Mouse (Mus musculus) small intestine, adult 2 months (tissue): ENCODE measurements at regions not wholly inside any gene's neighbourhood (a gene's known extent, or its start where the extent isn't known, plus 50 kb on each side); places are given as distances from the start of the nearest gene placed in this dataset.
A peak's percentile ranks its signal among the peaks of the same experiment; 100 is the strongest.

ENCODE experiments used
- H3K27ac ChIP-seq: fragments of 200-500 bp; 2 replicates; pipeline ENCODE4 v1.5.1; 2012; ENCODE audit warnings: low read depth, low read length, control low read depth, inconsistent platforms; ENCODE audit not compliant: insufficient read depth
- H3K27me3 ChIP-seq: fragments of 200-500 bp; 2 replicates; pipeline ENCODE4 v1.6.1; 2012; ENCODE audit warnings: mild to moderate bottlenecking, moderate library complexity, low read length, inconsistent platforms; ENCODE audit not compliant: control insufficient read depth, insufficient read depth
- H3K36me3 ChIP-seq: fragments of 200-500 bp; 2 replicates; pipeline ENCODE4 v1.6.1; 2012; ENCODE audit warnings: mild to moderate bottlenecking, low read length, control low read depth, inconsistent platforms; ENCODE audit not compliant: control insufficient read depth, insufficient read depth
- H3K4me1 ChIP-seq: fragments of 200-500 bp; 2 replicates; pipeline ENCODE4 v1.6.1; 2012; ENCODE audit warnings: low read length, inconsistent platforms, mixed read lengths; ENCODE audit not compliant: control insufficient read depth, insufficient read depth, insufficient read length
- H3K4me3 ChIP-seq: fragments of 200-500 bp; 2 replicates; pipeline ENCODE4 v1.5.1; 2012; ENCODE audit warnings: low read depth, mild to moderate bottlenecking, control low read depth, inconsistent platforms, low read length, moderate library complexity
- CTCF ChIP-seq: fragments of 200-500 bp; IDR thresholded peaks from 2 replicates; pipeline ENCODE4 v1.5.1; 2012; ENCODE audit warnings: low read depth, mild to moderate bottlenecking, control low read depth, inconsistent platforms, low read length, moderate library complexity, mixed read lengths; ENCODE audit not compliant: insufficient replicate concordance, insufficient read length; ENCODE audit errors: extremely low read depth
- POLR2A ChIP-seq: fragments of 200-500 bp; IDR thresholded peaks from 2 replicates; pipeline ENCODE4 v1.6.1; 2012; ENCODE audit warnings: low read depth, mild to moderate bottlenecking, control low read depth, inconsistent platforms, low read length, moderate library complexity
- WGBS: fragments of 180-500 bp; shearing (Covaris S2); methylation state at CpG from one replicate; pipeline ENCODE4 v1.1.7; 2018; 5-methylcytosine and 5-hydroxymethylcytosine counted together

DNA sequence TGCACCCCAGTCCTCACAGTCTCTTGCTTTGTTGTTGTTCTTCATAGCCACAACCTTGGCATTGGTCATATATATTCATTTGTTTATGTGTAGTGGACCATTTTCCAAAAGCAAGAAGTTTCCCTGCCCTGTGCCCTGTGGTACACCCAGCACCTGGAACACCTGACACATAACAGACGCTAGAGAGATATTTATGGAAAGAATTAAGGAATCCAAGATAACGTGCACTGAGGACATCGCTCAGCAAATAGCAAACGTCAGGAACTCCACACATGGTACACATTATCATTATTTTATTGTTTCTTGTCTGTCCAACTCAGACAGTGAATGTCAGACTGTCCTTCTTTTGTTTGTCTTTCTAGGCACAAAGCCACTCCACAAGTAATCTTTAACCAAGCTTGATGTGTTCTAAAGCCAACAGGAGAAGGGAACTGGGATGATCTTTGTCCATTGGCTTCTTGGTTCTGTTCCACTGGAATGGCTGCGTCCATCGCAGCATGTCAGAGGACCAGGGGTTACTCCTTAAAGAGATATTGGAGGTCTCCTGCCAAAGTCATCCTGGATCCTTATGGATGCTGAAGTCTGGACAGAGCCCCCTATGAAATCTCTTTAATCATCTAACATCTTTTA is 74.2 kb upstream of the Arid1b start:
- Histone ChIP-seq H3K36me3 (no peaks in the 10 kb centered on the region), H3K4me1 (peaks cover 15% of the 10 kb centered on the region; the same call in 1 of the 2 replicates), H3K27ac (peak overlapping the region; percentile 71), H3K4me3 (no peak overlapping the region), H3K27me3 (no peaks in the 10 kb centered on the region)
- TF ChIP-seq POLR2A (no peak), CTCF (no peak)
- 31% methylated on average over 6 of the region's 6 CpGs for WGBS

GRCm38 (mm10) chr17:4921121-4921520 is 73.0 kb upstream of the Arid1b start:
- Histone ChIP-seq H3K4me1 (peaks cover 15% of the 10 kb centered on the region; the same call in 1 of the 2 replicates), H3K27me3 (no peaks in the 10 kb centered on the region), H3K27ac (peak overlapping the region; percentile 75), H3K36me3 (no peaks in the 10 kb centered on the region), H3K4me3 (no peak overlapping the region)
- TF ChIP-seq CTCF (no peak), POLR2A (no peak)
- WGBS, result 57% methylated on average over 7 of the region's 7 CpGs

GRCm38 (mm10) chr17:4928631-4929030 is 65.5 kb upstream of the Arid1b start:
- WGBS, result 28% methylated on average over 5 of the region's 5 CpGs
- TF ChIP-seq POLR2A, result no peak
- no peak for TF ChIP-seq CTCF
- H3K27me3 ChIP-seq, result no peaks in the 10 kb centered on the region
- H3K4me1 ChIP-seq, result no peaks in the 10 kb centered on the region
- no peak overlapping the region for H3K4me3 ChIP-seq
- no peak overlapping the region for H3K27ac ChIP-seq
- H3K36me3 ChIP-seq, result no peaks in the 10 kb centered on the region

- Histone ChIP-seq H3K27ac (no peak overlapping the region), H3K27me3 (no peaks in the 10 kb centered on the region), H3K36me3 (no peaks in the 10 kb centered on the region), H3K4me1 (no peaks in the 10 kb centered on the region), H3K4me3 (no peak overlapping the region)
- TF ChIP-seq POLR2A, result no peak
- TF ChIP-seq CTCF, result no peak
- 90% methylated on average over 5 of the region's 5 CpGs for WGBS
These were observed 58.9 kb upstream of the Arid1b start for GRCm38 (mm10) chr17:4935268-4935667.

- Histone ChIP-seq H3K36me3 (no peaks in the 10 kb centered on the region), H3K27me3 (no peaks in the 10 kb centered on the region), H3K4me3 (no peak overlapping the region), H3K4me1 (peaks cover 3% of the 10 kb centered on the region; the same call in 1 of the 2 replicates), H3K27ac (no peak overlapping the region)
- TF ChIP-seq POLR2A, result no peak
- no peak for TF ChIP-seq CTCF
- 80% methylated on average over 9 of the region's 9 CpGs for WGBS
These were observed 53.5 kb upstream of the Arid1b start for GRCm38 (mm10) chr17:4940589-4940988.

DNA sequence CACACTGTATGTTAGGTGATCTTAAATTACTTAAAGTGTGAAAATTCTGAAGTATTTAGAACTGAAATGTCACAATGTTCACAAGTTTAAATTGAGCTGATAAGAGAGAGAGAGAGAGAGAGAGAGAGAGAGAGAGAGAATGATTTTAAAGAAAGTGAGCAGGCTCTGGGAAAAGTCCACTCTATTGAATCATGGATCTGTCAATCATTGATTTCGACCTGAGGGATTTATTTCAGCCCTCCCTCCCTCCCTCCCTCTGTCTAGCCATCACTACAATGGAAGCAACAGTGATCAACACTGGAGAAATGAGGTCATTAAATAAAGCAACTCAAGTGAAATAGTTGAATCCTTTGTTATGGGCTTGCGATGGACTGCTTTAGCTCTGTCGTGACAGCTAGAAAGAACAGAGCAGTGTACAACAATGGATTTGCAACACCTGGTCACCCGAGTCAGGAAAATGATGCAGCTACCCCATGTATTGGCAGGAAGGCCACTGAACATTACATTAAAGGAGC is 52.8 kb upstream of the Arid1b start:
- H3K36me3 ChIP-seq, result no peaks in the 10 kb centered on the region
- no peak overlapping the region for H3K27ac ChIP-seq
- TF ChIP-seq CTCF, result no peak
- TF ChIP-seq POLR2A, result no peak
- H3K27me3 ChIP-seq, result no peaks in the 10 kb centered on the region
- 56% methylated on average over 4 of the region's 4 CpGs for WGBS
- H3K4me1 ChIP-seq, result peaks cover 5% of the 10 kb centered on the region; the same call in 1 of the 2 replicates
- no peak overlapping the region for H3K4me3 ChIP-seq

- Histone ChIP-seq H3K4me3 (no peak overlapping the region), H3K4me1 (peaks cover 11% of the 10 kb centered on the region; the same call in 1 of the 2 replicates), H3K27ac (no peak overlapping the region), H3K36me3 (no peaks in the 10 kb centered on the region), H3K27me3 (no peaks in the 10 kb centered on the region)
- TF ChIP-seq POLR2A (no peak), CTCF (no peak)
- WGBS, result 91% methylated on average over 7 of the region's 7 CpGs
These were observed 51.3 kb upstream of the Arid1b start for GRCm38 (mm10) chr17:4942868-4943267.
